Comparison of ENCODE assay signal across 8 mouse cellular contexts in genomic region chr7:141265739-141266561, GRCm38 (mm10). TPM values are rescaled to one million over a fixed set of nuclear protein-coding genes. Genes with fewer than 3 reads are reported as not detected.
DNase-seq lines count a peak whose midpoint lies in the region; ATAC-seq and TF ChIP-seq lines count a peak whose summit lies in the region.

Gene Irf7, minus strand, starts transcription at chr7:141266481.

- H3K4me2 ChIP-seq in forebrain, postnatal 0 days (ENCODE audit: low read depth) = peak within 1 kb of the TSS; percentile 48
- peak within 1 kb of the TSS; percentile 50 for H3K4me2 ChIP-seq in hindbrain, embryonic 13.5 days
- peak within 1 kb of the TSS; percentile 56 for H3K4me2 ChIP-seq in midbrain, embryonic 16.5 days (ENCODE audit: low read length)
- peak within 1 kb of the TSS; percentile 78 for H3K4me2 ChIP-seq in stomach, embryonic 14.5 days (replicated peaks; ENCODE audit: low read depth, low read length)

- 11% methylated on average over 25 of the region's 25 CpGs for WGBS in forebrain, postnatal 0 days
- 16% methylated on average over 25 of the region's 25 CpGs for WGBS in hindbrain, embryonic 13.5 days
- WGBS in midbrain, embryonic 16.5 days = 14% methylated on average over 25 of the region's 25 CpGs
- WGBS in stomach, embryonic 14.5 days = 12% methylated on average over 25 of the region's 25 CpGs

- H3K9me3 ChIP-seq in forebrain, postnatal 0 days (ENCODE audit: low read length) = no peaks in the 10 kb centered on the region
- no peaks in the 10 kb centered on the region for H3K9me3 ChIP-seq in hindbrain, embryonic 13.5 days
- no peaks in the 10 kb centered on the region for H3K9me3 ChIP-seq in midbrain, embryonic 16.5 days (replicated peaks; ENCODE audit: control insufficient read depth, low read length, poor library complexity, severe bottlenecking)
- H3K9me3 ChIP-seq in stomach, embryonic 14.5 days (ENCODE audit: control insufficient read depth, low read depth, low read length) = no peaks in the 10 kb centered on the region

- peak within 1 kb of the TSS; percentile 83 for H3K4me3 ChIP-seq in brown adipose tissue, adult 24 weeks (ENCODE audit: insufficient read depth, low read depth, low read length)
- peak within 1 kb of the TSS; percentile 29 for H3K4me3 ChIP-seq in forebrain, postnatal 0 days (ENCODE audit: low read depth, low read length)
- H3K4me3 ChIP-seq in hindbrain, embryonic 13.5 days = peak within 1 kb of the TSS; percentile 23
- peak within 1 kb of the TSS; percentile 27 for H3K4me3 ChIP-seq in midbrain, embryonic 16.5 days (ENCODE audit: low read depth, low read length)
- H3K4me3 ChIP-seq in stomach, embryonic 14.5 days (ENCODE audit: low read depth, low read length) = peak within 1 kb of the TSS; percentile 53

- DNase-seq in MEL-GATA-1-ER (ENCODE audit: extremely low read depth, low read depth) (peak; percentile 40), liver (peak; percentile 84)
- peak; percentile 14 for DNase-seq in forebrain, postnatal 0 days
- no peak for DNase-seq in layer of hippocampus, adult 8-10 months (ENCODE audit: low spot score in 2 of 2)

- H3K27ac ChIP-seq in brown adipose tissue, adult 24 weeks (replicated peaks; ENCODE audit: low read depth, low read length) = peak within 1 kb of the TSS; percentile 68
- no peak within 1 kb of the TSS for H3K27ac ChIP-seq in forebrain, postnatal 0 days (ENCODE audit: low read depth, low read length)
- H3K27ac ChIP-seq in hindbrain, embryonic 13.5 days = no peak within 1 kb of the TSS
- no peak within 1 kb of the TSS for H3K27ac ChIP-seq in midbrain, embryonic 16.5 days (ENCODE audit: low read length)
- no peak within 1 kb of the TSS for H3K27ac ChIP-seq in stomach, embryonic 14.5 days (ENCODE audit: low read length)

- peaks cover 2% of the 10 kb centered on the region; the same call in 1 of the 2 replicates for H3K4me1 ChIP-seq in brown adipose tissue, adult 24 weeks (ENCODE audit: control insufficient read depth, insufficient read depth, insufficient read length, low read length)
- H3K4me1 ChIP-seq in forebrain, postnatal 0 days (ENCODE audit: insufficient read depth) = no peaks in the 10 kb centered on the region
- H3K4me1 ChIP-seq in hindbrain, embryonic 13.5 days (replicated peaks) = peaks cover 16% of the 10 kb centered on the region
- H3K4me1 ChIP-seq in midbrain, embryonic 16.5 days (ENCODE audit: control insufficient read depth, insufficient read depth, low read length) = peaks cover 6% of the 10 kb centered on the region
- H3K4me1 ChIP-seq in stomach, embryonic 14.5 days (ENCODE audit: control insufficient read depth, insufficient read depth, low read length) = 0 out of 2 replicates have a peak, but pooled peaks cover 2% of the 10 kb centered on the region

- ATAC-seq in forebrain, postnatal 0 days = peak; percentile 57
- peak; percentile 43; the same call in 1 of the 2 replicates for ATAC-seq in hindbrain, embryonic 13.5 days (ENCODE audit: low FRiP score)
- ATAC-seq in midbrain, embryonic 16.5 days = peak; percentile 59; the same call in 1 of the 2 replicates
- ATAC-seq in stomach, embryonic 14.5 days (ENCODE audit: insufficient number of reproducible peaks, insufficient read depth, low FRiP score, low read depth) = peak; percentile 21; the same call in 1 of the 2 replicates

- H3K27me3 ChIP-seq in forebrain, postnatal 0 days (ENCODE audit: insufficient read depth, low read length) = no peaks in the 10 kb centered on the region
- H3K27me3 ChIP-seq in hindbrain, embryonic 13.5 days = no peaks in the 10 kb centered on the region
- H3K27me3 ChIP-seq in midbrain, embryonic 16.5 days (ENCODE audit: control insufficient read depth, insufficient read depth, low read depth, low read length) = no peaks in the 10 kb centered on the region
- no peaks in the 10 kb centered on the region for H3K27me3 ChIP-seq in stomach, embryonic 14.5 days (ENCODE audit: control insufficient read depth, insufficient read depth, low read length)

- H3K36me3 ChIP-seq in forebrain, postnatal 0 days (ENCODE audit: insufficient read depth) = peaks cover 34% of the 10 kb centered on the region
- peaks cover 36% of the 10 kb centered on the region for H3K36me3 ChIP-seq in hindbrain, embryonic 13.5 days
- peaks cover 18% of the 10 kb centered on the region for H3K36me3 ChIP-seq in midbrain, embryonic 16.5 days (ENCODE audit: control insufficient read depth, insufficient read depth, low read length)
- H3K36me3 ChIP-seq in stomach, embryonic 14.5 days (ENCODE audit: control insufficient read depth, insufficient read depth, low read length) = peaks cover 29% of the 10 kb centered on the region

- TF ChIP-seq CTCF in forebrain, postnatal 0 days (IDR thresholded peaks at IDR 0.05; ENCODE audit: low read depth) = no peak

- H3K9ac ChIP-seq in forebrain, postnatal 0 days = peak within 1 kb of the TSS; percentile 35; the same call in 1 of the 2 replicates
- H3K9ac ChIP-seq in hindbrain, embryonic 13.5 days = peak within 1 kb of the TSS; percentile 47
- H3K9ac ChIP-seq in midbrain, embryonic 16.5 days (ENCODE audit: low read depth, low read length) = peak within 1 kb of the TSS; percentile 27; the same call in 1 of the 2 replicates
- peak within 1 kb of the TSS; percentile 38; the same call in 1 of the 2 replicates for H3K9ac ChIP-seq in stomach, embryonic 14.5 days (replicated peaks; ENCODE audit: low read depth, low read length)

RNA-seq across cellular contexts. Expression of gene Irf7, which starts in this region (rescaled TPM):
- polyA plus RNA-seq in brown adipose tissue, adult 24 weeks (2012; ENCODE audit: insufficient read depth, insufficient read length, missing spikeins) = 3.3 and 5.5 TPM in 2 replicates
- total RNA-seq in forebrain, postnatal 0 days (2014; rRNA removed) = 1.3 and 3.8 TPM in 2 replicates
- polyA plus RNA-seq in forebrain, postnatal 0 days (2015; fragmentation: Nextera tagmentation; extraction: Ambion mirVana) = 3.4 and 3.7 TPM in 2 replicates
- polyA plus RNA-seq in hindbrain, embryonic 13.5 days (2015; fragmentation: Nextera tagmentation; extraction: Ambion mirVana) = 1.2 and 1.3 TPM in 2 replicates
- 1.4 and 1.5 TPM in 2 replicates for polyA plus RNA-seq in midbrain, embryonic 16.5 days (2015; fragmentation: Nextera tagmentation; extraction: Ambion mirVana)
- polyA plus RNA-seq in stomach, embryonic 14.5 days (2014; fragmentation: Nextera tagmentation; extraction: Ambion mirVana) = 1.4 and 1.6 TPM in 2 replicates
- 1 to 10 TPM in 2 of 4 experiments, under 1 TPM in 2; 0.85 to 3.8 (median 2.0) TPM for total RNA-seq in layer of hippocampus, adult 8-10 months (2022)

Comparison
In these comparisons a context has a peak if more than half of its experiments do, and no peak if none do; other contexts are left out.
1. DNase-seq: peak in MEL-GATA-1-ER (single experiment), forebrain, postnatal 0 days (single experiment) and liver (single experiment); none in layer of hippocampus, adult 8-10 months (0 of 2).
2. H3K4me3 ChIP-seq: peak in every context shown above with its lines; median percentile 83 in brown adipose tissue, adult 24 weeks; 53 in stomach, embryonic 14.5 days; 29 in forebrain, postnatal 0 days; 27 in midbrain, embryonic 16.5 days; 23 in hindbrain, embryonic 13.5 days.
3. Peak in every context shown above with its lines, with median percentiles within 50 percentile points of each other: ATAC-seq, H3K4me2 ChIP-seq and H3K9ac ChIP-seq.